Mouse (Mus musculus) kidney, postnatal 0 days (tissue): ENCODE results near the gene Acpp. TPM values are rescaled to one million over a fixed set of nuclear protein-coding genes. Genes with fewer than 3 reads are reported as not detected.

Source experiments
- ATAC-seq: fragments of 200-750 bp; cut with Nextera tagmentation; replicated peaks from 2 replicates; pipeline ENCODE4 v1.8.0; 2017; ENCODE audit warnings: low read depth, moderate number of reproducible peaks, moderate TSS enrichment, moderate library complexity; ENCODE audit not compliant: low FRiP score
- DNase-seq: peaks from one replicate; pipeline ENCODE4 v3.0.0-alpha.2; 2016; ENCODE audit warnings: low spot score
- H3K27ac ChIP-seq: fragments of 300-500 bp; sonication (generic); 2 replicates; pipeline ENCODE4 v1.5.1; 2014; ENCODE audit warnings: mild to moderate bottlenecking
- H3K27me3 ChIP-seq: fragments of 300-500 bp; sonication (generic); 2 replicates; pipeline ENCODE4 v1.6.1; 2014; ENCODE audit warnings: low read length, mixed read lengths; ENCODE audit not compliant: insufficient read depth
- H3K36me3 ChIP-seq: fragments of 300-500 bp; sonication (generic); 2 replicates; pipeline ENCODE4 v1.6.1; 2014; ENCODE audit warnings: low read length, mixed read lengths; ENCODE audit not compliant: insufficient read depth
- H3K4me1 ChIP-seq: fragments of 300-500 bp; sonication (generic); replicated peaks from 2 replicates; pipeline ENCODE4 v1.6.1; 2014; ENCODE audit warnings: antibody characterized with exemption, low read length, mixed read lengths; ENCODE audit not compliant: insufficient read depth
- H3K4me2 ChIP-seq: fragments of 300-500 bp; sonication (generic); 2 replicates; pipeline ENCODE4 v1.6.1; 2014; ENCODE audit warnings: mild to moderate bottlenecking, low read length, moderate library complexity, mixed read lengths
- H3K4me3 ChIP-seq: fragments of 300-500 bp; sonication (generic); replicated peaks from 2 replicates; pipeline ENCODE4 v1.5.1; 2014; ENCODE audit warnings: low read depth, low read length
- H3K9ac ChIP-seq: fragments of 300-500 bp; sonication (generic); 2 replicates; pipeline ENCODE4 v1.6.1; 2014; ENCODE audit warnings: low read depth, low read length
- H3K9me3 ChIP-seq: fragments of 300-500 bp; sonication (generic); replicated peaks from 2 replicates; pipeline ENCODE4 v1.6.1; 2016; ENCODE audit warnings: low read length, inconsistent platforms, mixed read lengths
- CTCF ChIP-seq: IDR thresholded peaks from 2 replicates; pipeline ENCODE4 v1.5.1; 2016; ENCODE audit warnings: antibody characterized with exemption, low read depth, mild to moderate bottlenecking, moderate library complexity
- WGBS: fragments of 180-500 bp; shearing (Covaris S2); extraction: QIAGEN DNeasy Blood & Tissue Kit; methylation state at CpG from one replicate; pipeline ENCODE4 v1.1.7; 2014; 5-methylcytosine and 5-hydroxymethylcytosine counted together
- polyA plus RNA-seq: library from polyadenylated mRNA; unstranded; fragments of >200 nt; fragmentation: Nextera tagmentation; extraction: Ambion mirVana; gene quantifications from 2 replicates; pipeline ENCODE4 v1.2.1, GENCODE M21; 2015

The Acpp gene
- polyA plus RNA-seq, 1 experiment from 2014 or later = 1.5 TPM

DNA sequence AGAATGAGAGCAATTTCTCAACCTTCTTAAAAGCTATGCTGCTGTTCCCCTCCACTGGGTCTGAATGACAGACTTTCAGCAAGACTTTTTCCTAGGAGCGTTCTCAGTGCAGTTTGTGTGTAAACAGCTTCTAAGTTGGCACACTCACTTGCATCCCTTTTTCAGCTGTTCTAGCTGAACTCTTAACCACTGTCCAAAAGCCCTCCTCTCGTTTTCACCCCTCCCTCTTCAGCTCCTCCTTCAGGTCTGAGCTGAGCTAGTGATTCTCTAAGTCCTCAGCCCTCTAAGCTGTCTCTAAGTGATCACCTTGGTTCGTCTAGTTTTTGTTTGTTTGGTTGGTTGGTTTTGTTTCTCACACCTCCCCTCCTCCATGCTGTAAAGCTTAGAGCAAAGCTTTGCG lies 77.2 kb downstream of the Acpp start:
- Histone ChIP-seq H3K4me2 (peak overlapping the region; percentile 65; the same call in 1 of the 2 replicates), H3K27ac (no peak overlapping the region)
- WGBS = 28% methylated on average over 4 of the region's 4 CpGs

GRCm38 (mm10) chr9:104256085-104256484 lies 81.5 kb downstream of the Acpp start:
- 81% methylated on average over 2 of the region's 2 CpGs for WGBS

More for the DNA sequence above, 77.2 kb downstream of the Acpp start:
- no peak overlapping the region for H3K9ac ChIP-seq
- TF ChIP-seq CTCF = no peak
- DNase-seq = no peak
- no peaks in the 10 kb centered on the region for H3K9me3 ChIP-seq
- 0 out of 2 replicates have a peak, but pooled peaks cover 10% of the 10 kb centered on the region for H3K4me1 ChIP-seq
- no peaks in the 10 kb centered on the region for H3K36me3 ChIP-seq
- H3K4me3 ChIP-seq = no peak overlapping the region
- H3K27me3 ChIP-seq = no peaks in the 10 kb centered on the region
- ATAC-seq = no peak

GRCm38 (mm10) chr9:104254408-104255180 lies 83.0 kb downstream of the Acpp start:
- H3K4me2 ChIP-seq = peak overlapping the region; percentile 18; the same call in 1 of the 2 replicates

More at GRCm38 (mm10) chr9:104256085-104256484, 81.5 kb downstream of the Acpp start:
- H3K27me3 ChIP-seq = no peaks in the 10 kb centered on the region
- no peaks in the 10 kb centered on the region for H3K36me3 ChIP-seq
- H3K27ac ChIP-seq = no peak overlapping the region
- H3K9ac ChIP-seq = no peak overlapping the region
- H3K9me3 ChIP-seq = no peaks in the 10 kb centered on the region
- H3K4me1 ChIP-seq = 0 out of 2 replicates have a peak, but pooled peaks cover 8% of the 10 kb centered on the region
- DNase-seq = no peak
- no peak for ATAC-seq
- no peak overlapping the region for H3K4me3 ChIP-seq
- TF ChIP-seq CTCF = no peak
- no peak overlapping the region for H3K4me2 ChIP-seq

GRCm38 (mm10) chr9:104252637-104253036 lies 84.9 kb downstream of the Acpp start:
- no peak overlapping the region for H3K4me2 ChIP-seq
- peaks cover 4% of the 10 kb centered on the region; the same call in 1 of the 2 replicates for H3K4me1 ChIP-seq
- no peak for TF ChIP-seq CTCF
- no peak for ATAC-seq
- no peak for DNase-seq
- H3K9ac ChIP-seq = no peak overlapping the region
- no peaks in the 10 kb centered on the region for H3K36me3 ChIP-seq
- no peaks in the 10 kb centered on the region for H3K9me3 ChIP-seq
- no peak overlapping the region for H3K27ac ChIP-seq
- no peak overlapping the region for H3K4me3 ChIP-seq
- WGBS = 90% methylated on average over 3 of the region's 3 CpGs
- H3K27me3 ChIP-seq = no peaks in the 10 kb centered on the region

More at GRCm38 (mm10) chr9:104254408-104255180, 83.0 kb downstream of the Acpp start:
- no peak overlapping the region for H3K4me3 ChIP-seq
- no peak for ATAC-seq
- no peaks in the 10 kb centered on the region for H3K9me3 ChIP-seq
- no peaks in the 10 kb centered on the region for H3K4me1 ChIP-seq
- DNase-seq = no peak
- no peak overlapping the region for H3K9ac ChIP-seq
- no peaks in the 10 kb centered on the region for H3K36me3 ChIP-seq
- H3K27me3 ChIP-seq = no peaks in the 10 kb centered on the region
- H3K27ac ChIP-seq = peak overlapping the region; percentile 31; the same call in 1 of the 2 replicates
- WGBS = 52% methylated on average over 9 of the region's 9 CpGs
- no peak for TF ChIP-seq CTCF

DNA sequence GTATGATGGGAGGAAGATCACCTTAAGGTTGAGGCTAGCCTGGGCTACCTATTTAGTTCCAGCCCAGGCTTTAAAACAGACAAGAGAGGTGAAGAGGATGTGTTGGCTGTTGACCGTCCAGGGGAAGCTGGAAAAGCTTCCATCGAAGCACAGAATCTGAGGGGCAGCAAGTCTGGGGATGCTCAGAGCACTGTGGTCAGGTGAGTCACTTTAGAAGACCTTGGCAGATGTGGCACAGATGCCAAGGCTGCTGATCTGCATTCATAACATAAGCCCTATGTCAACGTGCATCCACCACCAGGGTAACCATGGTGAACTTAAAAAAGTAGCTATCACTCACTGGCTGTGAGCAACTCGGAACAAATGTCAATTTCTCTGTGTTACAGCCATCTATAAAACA lies 85.9 kb downstream of the Acpp start:
- no peak for TF ChIP-seq CTCF
- Histone ChIP-seq H3K9ac (no peak overlapping the region), H3K4me1 (peaks cover 4% of the 10 kb centered on the region; the same call in 1 of the 2 replicates), H3K9me3 (no peaks in the 10 kb centered on the region), H3K27me3 (no peaks in the 10 kb centered on the region), H3K4me2 (no peak overlapping the region), H3K4me3 (no peak overlapping the region), H3K36me3 (no peaks in the 10 kb centered on the region), H3K27ac (no peak overlapping the region)
- DNase-seq (no peak), ATAC-seq (no peak)
- 86% methylated on average over 4 of the region's 4 CpGs for WGBS

DNA sequence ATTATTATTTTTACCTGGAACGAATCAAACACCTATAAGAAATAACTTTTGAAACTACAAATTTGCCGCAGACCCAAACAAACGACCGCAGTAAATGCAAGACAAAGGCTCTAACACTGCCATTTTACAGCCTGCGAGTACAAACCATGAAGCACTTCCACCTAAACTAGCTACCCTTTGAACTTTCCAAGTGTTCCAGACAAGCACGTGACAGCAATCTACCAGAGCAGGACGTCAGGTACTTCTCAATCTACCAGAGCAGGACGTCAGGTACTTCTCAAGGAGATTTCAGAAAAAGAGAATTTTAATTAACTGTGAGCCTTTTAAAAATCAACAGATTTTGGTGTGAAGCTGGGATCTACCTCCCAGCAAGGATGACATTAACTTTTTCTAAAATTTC lies 86.4 kb downstream of the Acpp start:
- ATAC-seq (no peak), DNase-seq (no peak)
- H3K4me2 ChIP-seq = no peak overlapping the region
- H3K9me3 ChIP-seq = no peaks in the 10 kb centered on the region
- no peak overlapping the region for H3K4me3 ChIP-seq
- peaks cover 4% of the 10 kb centered on the region; the same call in 1 of the 2 replicates for H3K4me1 ChIP-seq
- H3K27ac ChIP-seq = no peak overlapping the region
- 38% methylated on average over 8 of the region's 8 CpGs for WGBS
- no peaks in the 10 kb centered on the region for H3K36me3 ChIP-seq
- no peak overlapping the region for H3K9ac ChIP-seq
- no peaks in the 10 kb centered on the region for H3K27me3 ChIP-seq
- no peak for TF ChIP-seq CTCF
